Mouse (Mus musculus) myocyte (in vitro differentiated cells): ENCODE data around the gene Olfr56.

Experiments used
- E2F4 ChIP-seq: IDR thresholded peaks from one replicate; pipeline ENCODE4 v1.6.1; 2011; ENCODE audit warnings: mild to moderate bottlenecking, control low read depth, moderate library complexity; ENCODE audit not compliant: insufficient read depth
- MAX ChIP-seq: IDR thresholded peaks from one replicate; pipeline ENCODE4 v1.6.1; 2011; ENCODE audit warnings: low read depth, mild to moderate bottlenecking, control low read depth
- POLR2A ChIP-seq: IDR thresholded peaks from one replicate; pipeline ENCODE4 v1.6.1; 2011; ENCODE audit warnings: low read depth, mild to moderate bottlenecking, control low read depth, moderate library complexity; ENCODE audit not compliant: insufficient read length
- POLR2AphosphoS2 ChIP-seq: IDR thresholded peaks from one replicate; pipeline ENCODE4 v1.6.1; 2011; ENCODE audit warnings: low read depth, control low read depth; ENCODE audit not compliant: insufficient read length
- USF1 ChIP-seq: IDR thresholded peaks from one replicate; pipeline ENCODE4 v1.6.1; 2011; ENCODE audit warnings: low read depth, mild to moderate bottlenecking, control low read depth, moderate library complexity

GRCm38 (mm10) chr11:49081886-49082285 is 103.2 kb downstream of the Olfr56 start:
- no peak for TF ChIP-seq MAX
- TF ChIP-seq USF1 = no peak
- TF ChIP-seq E2F4 = no peak
- no peak for TF ChIP-seq POLR2A
- no peak for TF ChIP-seq POLR2AphosphoS2
